Mouse (Mus musculus) G1E-ER4 (cell line): ENCODE data around the gene Rps26. TPM values are rescaled to one million over a fixed set of nuclear protein-coding genes. Genes with fewer than 3 reads are reported as not detected.

Source experiments
- GATA1 ChIP-seq: IDR thresholded peaks from one replicate; pipeline ENCODE4 v1.8.0; 2012; ENCODE audit warnings: low read length, inconsistent platforms
- polyA plus RNA-seq: library from polyadenylated mRNA; stranded (reverse); fragments of >175 nt; gene quantifications from 2 replicates; pipeline ENCODE4 v1.2.3, GENCODE M21; 2012

The Rps26 gene
- polyA plus RNA-seq, 1 experiment, result 1,312 TPM

DNA sequence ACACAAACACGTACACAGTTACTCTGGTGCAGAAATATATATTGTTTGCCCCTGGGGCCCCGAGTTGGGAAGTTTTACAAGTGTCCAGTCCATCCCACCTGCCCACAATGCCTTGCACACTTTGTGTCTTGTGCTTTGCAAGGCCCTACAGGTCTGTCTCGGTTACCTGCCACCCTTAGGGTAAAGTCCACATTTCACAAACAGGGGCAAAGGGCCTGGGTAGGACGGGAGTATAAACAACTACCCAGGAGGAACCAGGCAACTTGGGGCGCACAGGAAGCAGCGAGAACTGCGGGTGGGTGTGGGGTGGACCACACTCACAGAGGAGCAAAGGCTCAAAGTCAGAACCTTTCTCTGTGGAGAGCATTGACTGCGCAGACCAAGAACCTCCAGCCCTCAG lies 38.9 kb downstream of the Rps26 start:
- TF ChIP-seq GATA1, result no peak

GRCm38 (mm10) chr10:128587120-128587519 lies 39.4 kb downstream of the Rps26 start:
- no peak for TF ChIP-seq GATA1

DNA sequence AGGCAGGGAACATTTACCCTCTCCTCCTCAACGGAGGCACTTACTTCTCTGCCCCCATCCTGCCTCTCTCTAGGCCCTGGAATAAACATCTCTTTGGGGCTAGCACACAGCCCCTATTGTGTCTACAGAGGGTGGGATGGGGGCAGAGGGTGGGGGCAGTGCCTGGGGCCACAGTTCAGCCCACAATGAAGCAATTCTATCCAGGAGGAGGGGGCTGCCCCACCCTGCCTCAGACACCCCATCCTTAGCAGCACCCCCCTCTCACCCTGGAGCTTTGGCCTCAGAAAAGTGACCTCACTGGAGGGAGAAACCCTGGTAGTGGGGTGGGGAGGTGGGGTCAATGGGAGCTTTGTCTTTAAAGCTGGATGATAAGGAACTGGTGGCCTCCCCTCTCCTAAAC lies 40.0 kb downstream of the Rps26 start:
- TF ChIP-seq GATA1, result no peak

- TF ChIP-seq GATA1, result no peak
Measured at GRCm38 (mm10) chr10:128584386-128584785, 42.2 kb downstream of the Rps26 start.

DNA sequence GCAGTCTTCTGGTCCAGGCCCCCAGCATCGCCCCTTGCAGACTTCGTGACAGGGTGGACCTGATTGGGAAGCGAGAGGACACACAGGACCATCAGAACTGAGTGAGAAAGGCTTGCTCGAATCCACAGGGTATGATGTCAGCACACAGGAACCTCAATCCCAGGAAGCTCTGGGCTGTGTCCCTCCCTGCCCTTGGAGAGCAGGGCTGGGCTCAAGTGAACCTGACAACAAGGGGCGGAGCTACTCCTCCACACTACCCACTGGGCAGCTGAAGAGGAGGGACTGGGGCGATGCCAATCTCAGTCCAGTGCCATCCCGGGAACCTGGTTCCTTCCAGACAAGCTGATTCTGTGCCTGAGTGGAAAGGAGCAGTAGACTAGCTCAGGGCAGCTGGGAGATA lies 42.9 kb downstream of the Rps26 start:
- no peak for TF ChIP-seq GATA1

- no peak for TF ChIP-seq GATA1
Measured at GRCm38 (mm10) chr10:128579731-128580130, 46.8 kb downstream of the Rps26 start.

DNA sequence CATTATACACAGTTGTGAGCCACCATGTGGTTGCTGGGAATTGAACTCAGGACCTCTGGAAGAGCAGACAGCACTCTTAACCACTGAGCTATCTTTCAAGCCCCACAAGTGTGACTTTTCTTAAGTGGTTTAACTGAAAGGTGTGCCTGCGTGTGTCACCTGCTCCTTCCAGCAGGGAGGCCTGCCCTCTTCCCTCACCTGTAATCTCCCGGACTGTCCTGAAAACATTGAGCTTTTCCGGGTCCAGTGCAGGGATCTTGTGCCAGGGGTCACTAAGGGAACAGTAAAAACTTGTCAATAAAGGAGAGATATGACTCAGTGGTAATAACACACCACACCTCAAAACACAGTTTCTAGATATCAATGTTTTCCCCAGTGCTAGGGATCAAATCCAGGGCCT lies 47.2 kb downstream of the Rps26 start:
- no peak for TF ChIP-seq GATA1

DNA sequence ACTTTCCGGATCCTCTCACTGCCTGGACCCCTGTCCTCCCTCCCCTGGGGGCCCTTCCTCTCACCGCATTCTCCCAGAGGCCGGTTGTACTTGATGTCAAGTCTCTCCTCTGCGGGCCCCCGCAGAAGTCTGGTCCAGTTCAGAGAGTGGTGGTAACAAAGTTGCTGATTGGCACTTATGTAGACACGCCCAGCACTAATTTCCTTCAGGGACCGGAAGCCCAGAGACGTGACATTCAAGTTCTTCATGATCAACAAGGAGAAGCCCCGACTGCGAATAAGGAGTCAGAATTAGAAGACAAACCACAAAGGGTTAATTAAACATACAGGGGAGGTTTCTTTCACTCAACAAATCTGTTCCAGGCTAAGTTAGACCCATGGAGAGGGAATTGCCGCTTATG lies 48.2 kb downstream of the Rps26 start:
- TF ChIP-seq GATA1, result no peak

- no peak for TF ChIP-seq GATA1
Measured at GRCm38 (mm10) chr10:128575063-128575462, 51.5 kb downstream of the Rps26 start.

Other genes with a start within 250 kb of the Rps26 start
- gene Ankrd52, start 249.6 kb downstream of the Rps26 start, polyA plus RNA-seq, result 79.7 and 85.8 TPM in 2 replicates
- not detected in 2 replicates for gene Slc39a5, start 225.5 kb downstream of the Rps26 start, polyA plus RNA-seq
- gene Nabp2, start 215.3 kb downstream of the Rps26 start, polyA plus RNA-seq, result 226 and 249 TPM in 2 replicates
- 11.6 and 14.5 TPM in 2 replicates for gene Rnf41, start 215.1 kb downstream of the Rps26 start, polyA plus RNA-seq
- gene Smarcc2, start 167.5 kb downstream of the Rps26 start, polyA plus RNA-seq, result 158 and 204 TPM in 2 replicates
- 221 and 292 TPM in 2 replicates for gene Myl6, start 132.6 kb downstream of the Rps26 start, polyA plus RNA-seq
- gene Myl6b, start 128.1 kb downstream of the Rps26 start, polyA plus RNA-seq, result 18.5 and 18.8 TPM in 2 replicates
- gene Esyt1, start 100.9 kb downstream of the Rps26 start, polyA plus RNA-seq, result 77.9 and 92.1 TPM in 2 replicates
- 18.8 and 21.2 TPM in 2 replicates for gene Zc3h10, start 79.0 kb downstream of the Rps26 start, polyA plus RNA-seq
- gene Rpl41, start 77.4 kb downstream of the Rps26 start, polyA plus RNA-seq, result 8,707 and 11,892 TPM in 2 replicates
- gene Pa2g4, start 60.8 kb downstream of the Rps26 start, polyA plus RNA-seq, result 631 and 749 TPM in 2 replicates
- 0.39 TPM in 2 replicates for gene Erbb3, start 37.1 kb downstream of the Rps26 start, polyA plus RNA-seq
- 2.7 and 3.6 TPM in 2 replicates for gene Ikzf4, start 19.2 kb upstream of the Rps26 start, polyA plus RNA-seq
- 0.66 and 0.90 TPM in 2 replicates for gene Suox, start 47.3 kb upstream of the Rps26 start, polyA plus RNA-seq
- 14.3 and 19.7 TPM in 2 replicates for gene Rab5b, start 69.5 kb upstream of the Rps26 start, polyA plus RNA-seq
- gene Pmel, start 77.4 kb upstream of the Rps26 start, polyA plus RNA-seq, result 0.10 and 0.18 TPM in 2 replicates
- gene Cdk2, start 78.3 kb upstream of the Rps26 start, polyA plus RNA-seq, result 21.0 and 30.8 TPM in 2 replicates
- gene Dgka, start 118.1 kb upstream of the Rps26 start, polyA plus RNA-seq, result 0.12 TPM in 2 replicates
- gene Pym1, start 121.1 kb upstream of the Rps26 start, polyA plus RNA-seq, result 166 TPM in 2 replicates
- 0.02 TPM in 1 of 2 replicates, not detected in the other for gene Mmp19, start 164.2 kb upstream of the Rps26 start, polyA plus RNA-seq
- 9.6 and 12.6 TPM in 2 replicates for gene Dnajc14, start 177.3 kb upstream of the Rps26 start, polyA plus RNA-seq
- gene Tmem198b, start 177.6 kb upstream of the Rps26 start, polyA plus RNA-seq, result 1.2 and 1.6 TPM in 2 replicates
- gene Sarnp, start 190.6 kb upstream of the Rps26 start, polyA plus RNA-seq, result 4.5 and 7.1 TPM in 2 replicates
- 16.4 and 19.8 TPM in 2 replicates for gene Ormdl2, start 194.9 kb upstream of the Rps26 start, polyA plus RNA-seq